Mouse (Mus musculus): Measurements from ENCODE around the gene Abcb10.
"Not testable (repeated sequence)": the region's sequence is repeated elsewhere in the genome, so short reads cannot be mapped to it uniquely, and the experiment has no call there.

Gene Abcb10
- long read RNA-seq, experiment 1, partial matches to known transcripts = 0 of 2 reads
- long read RNA-seq, experiment 1, other reads (novel, unspliced or antisense) = 2 of 2 reads
- long read RNA-seq, experiment 2, full-length matches to known transcripts = 2 of 5 reads
- long read RNA-seq, experiment 2, partial matches to known transcripts = 2 of 5 reads
- long read RNA-seq, experiment 2, other reads (novel, unspliced or antisense) = 1 of 5 reads

DNA sequence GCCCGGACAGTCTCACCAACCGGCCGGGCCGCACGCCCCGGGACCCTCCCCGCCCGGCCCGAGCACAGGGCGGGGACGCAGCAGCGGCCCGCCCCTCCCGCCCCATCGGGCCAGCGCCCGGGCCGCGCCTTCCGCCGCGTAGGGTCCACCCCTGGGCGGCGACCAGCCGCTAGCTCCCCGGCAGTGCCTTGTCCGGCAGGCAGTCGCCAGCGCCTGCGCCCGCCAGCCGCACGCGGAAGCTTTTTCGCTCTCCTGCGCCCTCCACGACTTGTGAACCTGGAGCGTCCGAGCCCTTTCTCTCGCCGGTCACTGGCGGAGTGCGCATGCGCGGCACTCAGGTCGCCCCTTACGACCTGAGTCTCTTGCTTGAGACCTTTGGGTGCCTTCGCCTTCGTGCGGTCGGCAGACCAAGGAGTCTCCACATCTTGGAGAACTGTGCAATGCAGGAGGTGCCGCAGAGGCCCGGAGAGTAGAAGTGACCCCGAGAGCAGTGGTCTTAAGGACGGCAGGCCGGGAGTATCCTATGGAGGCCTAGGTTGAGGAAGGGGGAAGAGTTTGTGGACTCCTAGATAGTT, at the start of gene Abcb10:
Gene Abcb10 (minus strand): TSS at position 297 of the 575 bp plus-strand sequence.
- intact Hi-C loops (cut with DNase I) = loop anchor here (5.0 kb wide), 1 partner anchor 34 kb away; no protein-coding TSS in a partner anchor

GRCm38 (mm10) chr8:124027831-124028230, 44.9 kb upstream of the Abcb10 start:
- intact Hi-C loops (cut with DNase I) = no loop called here

DNA sequence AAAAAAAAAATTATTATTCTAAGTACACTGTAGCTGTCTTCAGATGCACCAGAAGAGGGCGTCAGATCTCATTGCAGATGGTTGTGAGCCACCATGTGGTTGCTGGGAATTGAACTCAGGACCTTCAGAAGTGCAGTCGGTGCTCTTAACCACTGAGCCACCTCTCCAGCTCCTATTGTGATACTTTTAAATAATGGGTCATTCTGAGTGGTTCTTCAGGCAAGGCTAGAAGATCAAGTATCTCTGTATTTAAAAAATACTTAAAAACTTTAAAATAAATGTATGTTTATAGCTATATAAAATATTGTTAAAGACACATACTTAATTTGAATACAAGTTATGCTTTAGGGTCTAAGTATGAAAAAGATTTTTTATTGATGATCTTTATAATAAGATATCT, 43.3 kb upstream of the Abcb10 start:
- intact Hi-C loops (cut with DNase I) = not testable (repeated sequence)

GRCm38 (mm10) chr8:124021237-124022227, 38.6 kb upstream of the Abcb10 start, which contains the start of the genes Taf5l and Urb2:
Gene Taf5l, minus strand, starts transcription at chr8:124021397.
Gene Urb2, plus strand, starts transcription at chr8:124021508.
- intact Hi-C loops (cut with DNase I) = no loop called here

DNA sequence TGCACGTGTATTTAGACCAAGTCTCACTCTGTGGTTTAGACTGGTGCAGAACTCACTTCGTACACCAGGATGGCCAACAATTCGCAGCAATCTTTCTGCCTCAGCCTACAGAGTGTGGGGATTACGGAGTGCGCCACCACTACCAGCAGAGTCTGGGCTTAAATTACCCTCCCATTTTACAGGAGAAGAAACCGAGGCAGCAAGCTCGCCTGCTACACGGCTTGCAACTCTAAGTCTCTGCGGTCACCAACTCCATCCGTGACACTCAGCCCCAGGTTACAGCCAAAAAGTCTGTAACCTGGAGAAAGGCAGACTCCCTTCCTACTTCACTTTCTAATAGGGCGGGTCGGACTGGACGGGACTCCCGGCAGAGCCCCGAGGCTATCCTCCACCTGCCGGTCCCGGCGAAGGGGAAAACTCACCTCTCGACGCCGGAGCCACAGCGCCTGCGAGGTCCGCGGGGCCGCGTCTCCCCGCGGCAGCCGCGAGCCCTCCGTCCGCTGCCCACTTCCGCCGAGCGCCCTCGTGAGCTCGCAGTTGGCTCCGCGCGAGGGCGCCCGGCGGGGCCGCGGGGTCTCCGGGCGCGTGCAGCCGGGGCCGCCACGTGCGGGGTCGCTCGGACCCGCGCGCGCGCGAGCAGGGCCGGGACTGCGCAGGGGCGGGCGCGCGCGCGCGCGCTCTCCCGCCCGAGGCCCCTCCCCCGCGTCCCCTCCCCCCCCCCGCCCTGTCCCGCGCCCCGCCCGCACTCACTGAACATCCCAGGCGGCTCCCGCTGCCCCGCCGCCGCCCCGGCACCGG, 37.7 kb upstream of the Abcb10 start:
- intact Hi-C loops (cut with DNase I) = no loop called here

- intact Hi-C loops (cut with DNase I) = loop anchor here (5.0 kb wide), 1 partner anchor 37 kb away; the partner anchor contains the start of gene Abcb10
Measured at GRCm38 (mm10) chr8:124019782-124020181, 36.9 kb upstream of the Abcb10 start.

DNA sequence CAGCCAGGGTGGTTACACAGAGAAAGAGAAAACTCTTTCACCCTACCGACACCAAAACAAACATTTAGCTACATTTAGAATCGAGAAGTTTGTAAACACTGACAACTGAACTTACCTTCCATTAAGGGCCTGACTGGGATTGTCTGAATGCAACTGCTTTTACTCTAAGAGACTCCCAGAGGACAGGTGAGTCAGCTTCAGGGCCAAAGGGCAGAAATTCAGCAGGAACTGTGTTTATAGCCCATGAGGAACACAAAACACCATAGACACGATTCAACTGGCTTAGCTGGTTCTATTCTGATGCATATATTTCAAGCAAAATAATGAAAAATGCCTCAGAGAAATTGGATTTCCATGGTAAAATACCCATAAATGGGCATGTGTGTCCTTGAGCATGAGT, 31.8 kb upstream of the Abcb10 start:
- intact Hi-C loops (cut with DNase I) = loop anchor here (5.0 kb wide), 1 partner anchor 32 kb away; the partner anchor contains the start of gene Abcb10

DNA sequence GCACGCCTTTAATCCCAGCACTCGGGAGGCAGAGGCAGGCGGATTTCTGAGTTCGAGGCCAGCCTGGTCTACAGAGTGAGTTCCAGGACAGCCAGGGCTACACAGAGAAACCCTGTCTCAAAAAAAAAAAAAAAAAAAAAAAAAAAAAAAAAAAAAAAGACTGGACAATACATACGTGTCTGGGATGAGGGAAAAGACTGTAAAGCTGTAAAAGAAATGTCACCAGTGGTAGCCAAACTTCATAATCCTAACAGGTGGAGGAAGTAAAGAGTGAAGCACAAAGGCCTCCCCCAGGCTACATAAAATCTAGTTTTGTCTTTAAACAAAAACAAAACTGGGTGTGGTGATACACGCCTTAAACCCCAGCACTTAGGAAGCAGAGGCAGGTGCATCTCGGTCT, 31.4 kb upstream of the Abcb10 start:
- intact Hi-C loops (cut with DNase I) = not testable (repeated sequence)

DNA sequence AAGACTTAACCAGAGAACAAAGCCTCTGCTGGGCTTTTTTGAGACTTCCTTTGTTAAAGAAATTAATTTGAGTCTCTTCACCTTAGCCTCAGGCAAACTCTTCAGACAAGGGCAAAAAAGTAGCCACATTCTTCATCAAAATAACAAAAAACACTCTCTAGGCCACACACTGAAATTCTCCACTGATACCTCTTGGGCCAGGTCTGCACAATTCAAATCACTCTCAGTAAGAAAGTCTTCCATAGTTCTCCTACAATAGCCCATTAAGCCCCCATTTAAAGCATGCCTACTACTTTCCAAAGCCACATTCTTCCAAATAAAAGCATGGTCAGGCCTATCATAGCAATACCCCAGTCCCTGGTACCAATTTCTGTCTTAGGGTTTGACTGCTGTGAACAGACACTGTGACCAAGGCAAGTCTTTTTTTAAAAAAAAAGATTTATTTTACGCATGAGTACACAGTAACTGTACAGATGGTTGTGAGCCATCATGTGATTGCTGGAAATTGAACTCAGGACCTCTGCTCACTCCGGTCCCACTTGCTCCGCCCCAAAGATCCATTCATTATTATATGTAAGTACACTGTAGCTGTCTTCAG, 29.2 kb upstream of the Abcb10 start:
- intact Hi-C loops (cut with DNase I) = no loop called here

- intact Hi-C loops (cut with DNase I) = no loop called here
Measured at GRCm38 (mm10) chr8:124011580-124011979, 28.7 kb upstream of the Abcb10 start.

- intact Hi-C loops (cut with DNase I) = no loop called here
Measured at GRCm38 (mm10) chr8:124007829-124008228, 24.9 kb upstream of the Abcb10 start.

- intact Hi-C loops (cut with DNase I) = no loop called here
Measured at GRCm38 (mm10) chr8:124002546-124003108, 19.7 kb upstream of the Abcb10 start.

DNA sequence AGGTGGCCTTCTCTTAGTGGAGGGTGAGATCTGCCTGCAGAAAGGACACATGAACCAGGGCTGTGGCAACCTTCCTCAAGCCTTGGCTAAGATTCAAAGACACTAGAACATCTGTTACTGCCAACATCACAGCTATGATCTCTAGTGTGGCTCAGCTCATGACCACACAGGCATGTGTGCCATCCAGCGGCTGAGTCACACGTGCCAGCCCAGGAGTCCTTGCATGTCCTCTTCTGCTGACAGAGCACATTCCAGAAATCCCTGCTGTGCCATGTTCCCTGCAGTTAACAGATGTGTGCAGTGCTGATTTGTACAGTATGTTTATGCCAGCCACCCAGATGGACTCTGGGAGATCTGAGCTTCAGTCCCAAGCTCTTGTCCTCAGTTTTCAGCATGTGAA, 16.6 kb upstream of the Abcb10 start:
- intact Hi-C loops (cut with DNase I) = no loop called here

- intact Hi-C loops (cut with DNase I) = no loop called here
Measured at GRCm38 (mm10) chr8:123993997-123994396, 11.1 kb upstream of the Abcb10 start.

GRCm38 (mm10) chr8:123993597-123993996, 10.7 kb upstream of the Abcb10 start:
- intact Hi-C loops (cut with DNase I) = no loop called here

DNA sequence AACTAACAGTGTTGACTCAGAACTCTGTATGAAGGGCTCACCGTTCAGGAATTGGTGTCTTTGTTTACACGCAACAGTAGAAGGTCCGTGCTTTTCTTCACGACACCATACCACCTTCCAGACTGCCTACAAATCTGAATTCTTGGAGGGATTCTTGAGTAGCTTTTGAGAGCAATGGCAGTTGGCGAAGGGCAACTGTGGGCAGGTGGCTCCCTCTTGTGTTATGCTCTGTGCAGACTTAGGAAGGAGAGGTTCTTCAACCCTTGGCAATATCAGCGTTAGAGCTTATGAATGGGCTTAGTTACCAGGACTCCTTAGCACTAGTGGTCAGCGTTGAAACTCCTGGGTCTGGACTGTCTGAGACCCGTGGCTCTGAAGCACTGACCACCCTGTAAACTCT, 9.7 kb upstream of the Abcb10 start:
- intact Hi-C loops (cut with DNase I) = no loop called here

DNA sequence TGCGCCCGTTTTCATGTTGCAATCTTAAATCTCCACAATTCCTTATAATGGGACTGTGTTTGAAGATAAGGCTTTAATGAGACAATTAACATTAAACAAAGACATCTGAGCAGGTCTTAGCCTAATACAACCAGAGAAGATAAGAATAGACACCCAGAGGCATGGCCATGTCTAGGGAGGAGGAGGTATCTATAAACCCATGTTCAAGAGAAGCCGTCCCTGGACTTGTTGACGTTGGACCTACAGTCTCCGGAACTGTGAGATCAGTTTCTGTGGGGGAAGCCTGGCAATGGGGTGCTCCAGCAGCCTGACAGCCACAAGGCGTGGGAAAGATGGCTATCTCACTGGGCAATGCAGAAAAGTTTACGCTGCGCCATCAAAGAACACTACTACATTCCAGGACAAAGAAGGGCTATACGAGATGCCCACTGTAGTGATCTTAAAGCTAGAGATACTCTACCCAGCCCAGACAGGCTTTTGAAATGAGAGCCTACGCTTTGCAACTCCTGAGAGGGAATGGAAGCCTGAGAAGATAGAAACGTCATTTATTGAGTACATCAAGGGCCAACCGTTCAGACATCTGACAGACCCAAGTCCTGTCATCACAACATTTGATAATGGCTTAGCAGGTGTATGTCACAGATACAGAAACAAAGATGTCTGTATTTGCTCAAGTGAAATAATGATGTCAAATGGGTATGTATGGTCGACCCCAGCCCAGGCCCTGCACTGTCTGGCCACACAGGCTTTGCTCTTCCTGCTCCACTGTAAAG, 7.5 kb upstream of the Abcb10 start:
- intact Hi-C loops (cut with DNase I) = no loop called here

GRCm38 (mm10) chr8:123989128-123989527, 6.2 kb upstream of the Abcb10 start:
- intact Hi-C loops (cut with DNase I) = no loop called here

- intact Hi-C loops (cut with DNase I) = no loop called here
Measured at GRCm38 (mm10) chr8:123988605-123989038, 5.7 kb upstream of the Abcb10 start.

Measured in adrenal gland (tissue).